Mouse (Mus musculus) c-Kit-negative CD71-positive TER-119-positive erythroid progenitor cells, embryonic 14.5 days (primary cell): ENCODE measurements around the gene Gm49395.

Experiments used
- DNase-seq: peaks from one replicate; pipeline ENCODE4 v3.0.0-alpha.2; 2013; ENCODE audit warnings: low read depth, low spot score

Gm49395 gene

DNA sequence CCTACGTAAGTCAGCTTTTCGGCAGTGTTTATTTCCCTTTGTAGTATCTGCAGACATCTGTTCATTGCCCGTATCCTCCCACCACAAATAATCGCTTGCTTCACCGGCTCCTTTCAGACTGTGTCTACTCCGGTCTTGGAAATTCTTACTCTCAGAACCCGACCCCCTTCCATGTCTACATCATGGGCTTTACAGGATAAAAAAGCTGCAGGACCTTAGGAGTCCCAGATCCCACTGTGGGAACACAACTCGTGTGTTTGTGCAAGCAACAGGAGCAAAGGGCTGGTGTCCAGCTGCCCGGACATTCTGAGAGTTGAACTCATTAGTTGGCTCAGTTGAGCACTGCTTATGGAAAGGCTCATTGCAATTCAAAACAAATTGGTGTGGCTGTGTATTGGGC is 46.9 kb downstream of the Gm49395 start:
- no peak for DNase-seq

DNA sequence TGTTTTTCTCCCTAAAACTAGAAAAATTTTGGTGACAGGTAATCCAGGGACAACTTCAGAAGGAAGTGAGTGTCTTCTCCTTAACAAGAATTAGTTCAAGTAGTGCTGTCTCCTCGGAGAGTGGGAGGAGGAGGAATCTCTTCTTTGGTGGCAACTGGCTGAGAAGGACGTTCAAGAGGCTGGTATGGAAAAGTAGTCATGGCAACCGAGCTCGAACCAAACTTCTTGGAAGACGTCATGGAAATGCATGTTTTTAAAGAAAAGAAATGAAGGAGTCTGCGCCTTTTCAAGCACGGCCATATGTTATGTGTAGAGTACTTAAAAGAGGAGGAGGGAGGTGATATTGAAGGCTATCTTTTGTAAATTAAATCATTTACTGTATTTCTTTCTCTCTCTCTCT is 49.2 kb downstream of the Gm49395 start:
- DNase-seq: no peak

DNA sequence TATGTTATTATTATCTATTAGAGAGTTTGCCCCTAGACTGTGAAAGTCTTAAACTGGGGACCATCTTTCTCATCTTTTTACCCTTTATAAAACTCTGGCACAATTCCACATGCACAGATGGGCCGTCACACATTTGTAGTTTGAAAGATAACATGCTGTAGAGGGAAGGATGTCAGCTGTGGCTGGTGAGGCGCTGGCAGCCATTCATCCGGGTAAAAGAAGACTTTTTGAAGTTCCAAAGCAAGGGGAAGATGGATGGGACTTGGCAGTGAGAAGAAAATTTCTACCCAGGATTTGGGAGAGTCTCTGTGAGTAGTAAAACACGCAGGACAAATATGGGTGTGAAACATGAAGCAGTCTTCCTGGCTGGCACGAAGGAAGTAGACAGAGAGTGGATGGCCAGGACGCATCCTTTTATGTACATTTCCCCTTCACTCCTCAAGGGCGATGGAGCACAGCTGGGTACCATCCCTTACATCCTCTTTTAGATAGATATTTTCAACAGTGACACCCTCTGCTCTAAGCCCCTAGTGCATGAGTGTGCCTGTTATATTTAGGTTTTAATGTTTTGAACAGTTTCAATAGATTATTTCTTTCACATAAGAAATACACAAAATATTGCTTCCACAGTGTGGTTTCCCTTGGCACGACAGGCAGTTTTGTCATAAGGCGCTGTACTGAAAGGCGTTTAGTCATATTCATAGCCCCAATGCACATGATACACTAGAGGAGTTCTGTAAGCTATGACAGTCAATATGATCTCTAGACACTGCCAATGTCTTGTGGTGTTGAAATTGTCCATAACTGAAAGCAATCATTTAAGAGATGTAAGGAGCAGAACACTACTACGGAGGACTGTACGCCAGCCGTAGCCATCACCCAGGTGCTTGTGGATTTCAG is 50.8 kb downstream of the Gm49395 start:
- no peak for DNase-seq

DNA sequence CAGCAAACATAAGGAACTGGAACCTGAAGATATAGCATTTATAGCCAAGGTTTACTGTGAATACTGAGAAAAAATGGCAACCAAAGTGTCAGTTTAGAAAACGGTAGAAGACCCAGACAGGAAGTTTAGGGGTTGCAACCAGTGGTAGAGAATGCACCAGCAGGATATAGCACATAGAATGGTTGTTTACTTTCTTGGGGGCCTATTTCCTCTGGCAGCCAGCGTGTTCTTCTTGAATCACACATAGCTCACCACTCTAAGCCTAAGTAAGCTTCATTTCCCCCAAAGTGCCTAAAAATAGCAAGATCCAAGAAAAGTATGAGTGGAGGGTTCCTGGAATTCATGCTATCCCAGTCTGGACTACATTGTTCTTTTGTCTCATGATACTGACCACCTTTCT is 59.1 kb downstream of the Gm49395 start:
- no peak for DNase-seq

DNA sequence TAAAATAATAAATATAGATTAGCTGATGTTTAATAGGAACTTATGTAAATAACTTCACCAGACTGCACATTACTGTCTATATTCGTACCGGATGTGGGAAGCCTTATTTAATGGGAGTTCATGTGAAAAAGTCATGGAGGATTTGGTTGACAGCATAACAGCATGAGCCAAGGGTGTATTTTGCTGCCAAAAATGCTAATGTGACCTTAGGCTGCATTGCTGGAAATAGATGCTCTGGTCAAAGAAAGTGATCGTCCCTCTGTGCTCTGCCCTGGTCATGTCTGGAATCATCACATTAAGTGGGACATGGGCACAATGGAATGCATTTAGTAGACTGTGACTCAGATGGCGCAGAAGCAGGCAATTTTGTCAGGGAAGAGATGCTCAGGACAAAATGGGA is 64.4 kb downstream of the Gm49395 start:
- no peak for DNase-seq

DNA sequence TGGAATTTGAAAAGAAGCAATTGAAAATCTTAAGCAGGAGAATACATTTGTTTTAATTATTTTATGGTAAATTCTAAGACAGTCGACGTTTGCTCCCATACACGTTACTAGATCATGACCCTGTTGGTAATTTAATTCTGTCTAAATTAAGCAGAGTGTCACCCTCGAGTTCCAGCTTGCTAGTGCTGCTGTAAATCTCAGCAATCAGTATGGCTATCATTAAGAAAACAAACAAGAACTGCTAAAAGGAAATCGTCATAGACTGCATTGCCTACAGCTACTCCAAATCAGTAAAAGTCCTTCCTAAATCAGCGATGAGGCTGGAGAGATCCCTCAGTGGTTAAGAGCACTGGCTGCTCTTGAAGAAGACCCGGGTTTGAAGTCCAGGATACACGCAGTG is 66.3 kb downstream of the Gm49395 start:
- DNase-seq: no peak

DNA sequence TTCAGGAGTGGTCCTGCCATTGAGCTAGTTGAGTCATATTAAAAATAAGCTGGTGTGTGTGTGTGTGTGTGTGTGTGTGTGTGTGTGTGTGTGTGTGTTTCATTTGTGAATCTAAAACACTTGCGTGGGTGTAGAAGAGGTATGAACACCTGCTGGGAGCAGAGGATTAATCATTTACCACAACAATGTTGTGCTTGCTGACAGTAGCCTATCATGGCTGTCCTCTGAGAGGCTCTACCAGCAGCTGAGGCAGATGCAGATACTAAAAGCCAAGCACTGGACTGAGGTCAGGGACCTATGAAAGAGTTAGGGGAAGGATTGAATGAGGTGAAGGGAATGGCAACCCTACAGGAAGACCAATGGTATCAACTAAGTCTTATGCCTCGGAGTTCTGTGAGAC is 68.6 kb downstream of the Gm49395 start:
- DNase-seq: no peak

DNA sequence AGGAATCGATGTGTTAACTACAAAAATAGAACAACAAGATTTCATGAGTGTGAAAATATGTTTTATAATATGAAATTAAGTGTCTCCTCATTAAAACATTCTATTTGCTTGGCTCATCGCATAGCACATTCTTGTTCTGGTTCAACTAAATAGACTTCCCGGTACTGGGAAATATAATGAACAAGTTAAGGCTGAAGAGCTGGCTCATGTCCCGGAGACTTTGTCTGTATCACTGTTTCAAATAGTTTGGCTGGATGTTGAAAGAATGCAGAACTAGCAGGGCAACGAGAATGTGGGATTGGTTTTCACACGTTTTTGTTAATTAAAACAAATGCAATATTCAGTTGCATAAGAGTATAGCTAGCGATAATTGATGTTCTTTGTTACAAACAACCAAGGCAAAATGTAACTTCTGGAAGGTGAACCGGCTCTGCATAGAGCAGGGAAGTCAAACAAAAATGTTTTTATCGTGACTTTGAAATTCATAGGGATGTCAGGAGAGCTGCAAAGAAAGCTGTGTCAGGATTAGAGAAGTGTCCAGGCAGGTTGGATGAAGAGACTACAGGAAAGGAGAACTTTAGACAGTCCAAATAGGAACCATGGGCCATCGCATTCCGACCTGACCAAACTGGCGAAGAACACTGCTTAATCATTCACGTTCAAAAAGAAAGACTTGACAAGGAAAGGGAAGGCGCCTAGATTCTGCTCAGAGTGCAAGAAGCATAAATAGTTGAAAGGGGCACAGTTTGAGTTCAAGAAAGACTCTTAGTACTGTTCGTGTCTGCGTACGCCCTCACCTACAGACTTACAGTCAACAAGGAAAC is 70.3 kb downstream of the Gm49395 start:
- DNase-seq: no peak

DNA sequence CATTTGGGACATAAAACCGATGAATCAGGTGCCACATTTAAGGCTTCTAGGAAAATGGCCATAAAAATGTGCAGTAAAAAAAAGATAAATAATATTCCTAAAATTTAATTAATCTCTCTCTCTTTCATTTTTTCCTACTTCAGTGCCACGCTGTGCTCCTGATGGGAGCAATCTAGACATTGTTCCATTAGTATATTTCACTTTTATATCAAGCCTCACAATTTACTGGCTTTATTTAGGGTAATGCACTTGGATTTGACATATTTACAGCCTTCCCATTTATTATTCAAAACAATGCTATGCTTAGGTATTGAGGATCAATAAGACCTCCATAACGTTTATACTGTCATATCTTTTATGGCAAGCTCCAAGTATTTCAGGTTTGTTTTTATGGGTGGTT is 76.3 kb downstream of the Gm49395 start:
- no peak for DNase-seq

DNA sequence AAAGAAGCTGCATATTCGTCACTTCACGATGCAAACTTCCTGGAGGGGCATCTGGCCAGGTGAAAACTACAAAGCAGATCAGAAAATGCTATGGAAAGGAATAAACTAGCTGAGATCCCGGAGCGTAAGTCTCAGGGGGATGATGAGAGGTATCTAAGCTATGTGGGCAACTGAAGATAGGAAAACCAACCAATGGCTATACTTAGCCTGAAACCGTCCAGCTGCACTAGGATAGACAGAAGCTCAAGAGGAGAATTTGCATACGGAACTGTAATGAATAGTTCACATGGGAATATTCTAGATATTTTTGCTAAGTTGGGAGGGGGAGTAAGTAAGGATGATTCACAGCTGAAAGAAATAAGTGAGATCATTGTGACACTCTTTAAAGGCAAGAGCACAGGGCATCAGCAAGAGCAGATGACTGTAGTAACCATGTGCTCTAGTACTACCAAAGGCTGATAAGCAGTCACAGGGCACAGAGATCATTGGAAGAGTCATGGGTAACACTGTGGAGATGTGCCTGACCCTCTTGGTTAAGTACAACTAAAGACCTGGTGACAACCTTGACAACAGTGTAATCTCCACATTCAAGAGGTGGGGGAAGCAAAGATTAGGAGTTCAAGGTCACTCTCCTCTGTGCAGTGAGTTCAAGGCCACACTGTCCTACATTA is 79.5 kb downstream of the Gm49395 start:
- DNase-seq: no peak

DNA sequence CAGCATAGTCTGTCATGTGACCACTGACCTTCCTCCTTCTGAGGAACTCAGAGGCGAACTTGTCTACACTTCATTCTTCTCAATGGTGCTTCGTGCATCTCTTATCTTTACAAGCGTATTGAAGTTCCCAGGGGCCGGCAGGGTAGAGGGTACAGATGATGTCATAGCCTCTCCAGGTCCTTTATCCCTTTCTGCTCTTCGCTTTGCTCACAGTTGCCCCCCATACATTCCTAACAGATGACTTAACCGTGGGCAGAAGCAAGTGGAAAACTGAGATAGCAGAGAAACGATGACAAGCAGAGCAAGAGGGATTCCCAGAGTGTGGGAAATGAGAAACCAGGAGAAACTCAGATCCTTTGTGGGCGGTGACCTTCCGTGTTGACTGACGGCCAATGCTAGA is 80.3 kb downstream of the Gm49395 start:
- no peak for DNase-seq

DNA sequence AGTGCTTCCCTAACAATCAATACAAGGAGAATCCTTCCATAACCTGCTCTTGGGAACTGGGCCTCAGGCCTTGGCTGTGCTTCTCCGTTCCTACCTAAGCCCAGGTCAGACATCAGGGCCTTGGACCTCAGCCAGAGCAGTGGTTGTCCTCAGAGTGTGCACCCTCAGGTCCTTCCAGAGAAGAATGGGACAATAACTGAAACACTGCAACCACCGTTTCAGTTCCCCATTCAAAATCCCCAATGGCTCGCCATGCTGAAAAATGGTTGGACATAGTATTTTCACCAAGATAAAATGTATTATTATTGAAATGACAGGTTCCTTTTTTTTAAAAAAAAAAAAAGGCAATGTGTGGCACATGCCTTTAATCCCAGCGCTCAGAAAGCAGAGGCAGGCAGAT is 81.0 kb downstream of the Gm49395 start:
- no peak for DNase-seq

DNA sequence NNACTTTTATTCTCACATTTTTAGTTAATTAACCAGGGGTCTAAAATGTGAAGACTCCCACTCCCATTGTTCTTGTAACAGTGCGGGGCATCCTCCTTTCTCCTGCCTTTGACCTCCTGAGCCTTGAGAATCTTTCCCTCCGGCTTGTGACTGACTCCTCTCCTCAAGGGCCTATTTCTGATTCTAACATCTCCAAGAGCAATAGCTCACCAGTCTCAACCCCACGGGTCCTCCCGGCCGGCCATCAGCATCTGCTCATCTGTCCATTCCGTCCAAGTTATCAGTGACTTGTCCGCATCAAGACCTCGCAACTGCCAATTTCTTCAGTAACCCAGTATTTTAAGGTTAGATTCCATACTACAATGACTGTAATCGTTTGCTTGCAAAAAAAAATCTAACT is 84.2 kb downstream of the Gm49395 start:
- no peak for DNase-seq

DNA sequence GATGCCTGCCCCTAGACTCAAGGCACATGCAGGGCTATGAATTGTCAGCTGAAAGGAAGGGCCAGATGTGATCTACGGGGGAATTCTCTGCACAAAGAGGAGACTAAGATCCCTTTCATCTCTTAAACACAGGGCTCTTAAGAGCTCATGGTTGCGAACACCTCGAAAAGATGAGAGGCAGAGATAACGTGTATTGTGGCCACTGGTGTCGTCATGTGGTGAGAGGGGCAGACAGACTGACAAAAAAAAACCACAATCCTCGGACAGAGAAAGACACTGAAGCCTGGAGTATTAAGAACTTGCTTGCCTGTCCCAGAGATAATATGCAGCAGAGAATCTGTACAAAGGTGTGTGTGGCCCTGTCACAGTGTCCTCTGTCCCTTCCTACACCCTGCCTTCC is 90.2 kb downstream of the Gm49395 start:
- no peak for DNase-seq

DNA sequence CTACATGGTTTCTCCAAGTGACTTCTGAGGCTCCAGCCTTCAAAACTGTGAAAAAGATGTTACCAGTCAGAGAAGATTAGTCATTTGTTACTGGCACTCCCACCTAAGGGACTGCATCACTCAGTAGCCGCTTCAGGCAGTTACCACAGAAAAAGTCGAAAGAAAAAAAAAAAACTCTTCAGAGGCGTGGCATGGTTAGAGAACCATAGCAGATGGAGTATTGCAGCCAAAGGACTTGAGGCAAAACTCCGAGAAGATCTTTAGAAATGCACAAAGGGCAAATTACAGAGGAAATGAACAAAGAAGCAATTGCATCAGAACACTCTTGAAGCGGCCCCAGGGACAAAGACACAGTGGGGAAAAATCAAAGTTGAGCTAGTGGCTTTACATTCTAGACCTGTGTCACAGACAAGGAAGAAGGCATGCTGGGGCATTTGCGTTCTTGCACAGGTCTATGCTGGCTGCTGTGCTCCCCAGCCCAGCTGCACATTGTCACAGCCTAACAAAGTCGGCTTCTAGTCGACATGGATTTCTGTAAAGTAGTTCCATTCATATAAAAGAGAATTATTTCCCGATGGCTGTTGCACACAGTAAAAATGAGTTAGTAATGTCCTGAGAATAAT is 95.4 kb downstream of the Gm49395 start:
- no peak for DNase-seq

DNA sequence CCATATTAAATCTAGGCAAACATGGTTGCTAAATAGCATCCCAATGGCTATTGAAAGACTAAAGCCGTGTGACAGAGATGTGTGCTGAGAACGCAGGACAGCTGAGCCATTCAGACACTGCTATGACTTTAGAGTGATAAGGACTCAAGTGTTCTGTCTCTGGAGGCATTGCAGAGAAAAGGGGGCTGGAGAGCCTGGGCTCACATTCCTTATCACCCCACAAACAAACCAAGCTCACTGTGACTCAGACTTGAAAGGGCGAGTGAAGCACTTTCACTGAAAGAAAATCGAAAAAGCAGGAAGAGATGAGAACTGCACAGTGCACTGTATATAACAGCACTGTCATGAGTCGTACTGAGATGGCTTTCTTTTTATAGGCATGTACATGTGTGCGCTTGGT is 96.4 kb downstream of the Gm49395 start:
- no peak for DNase-seq

DNA sequence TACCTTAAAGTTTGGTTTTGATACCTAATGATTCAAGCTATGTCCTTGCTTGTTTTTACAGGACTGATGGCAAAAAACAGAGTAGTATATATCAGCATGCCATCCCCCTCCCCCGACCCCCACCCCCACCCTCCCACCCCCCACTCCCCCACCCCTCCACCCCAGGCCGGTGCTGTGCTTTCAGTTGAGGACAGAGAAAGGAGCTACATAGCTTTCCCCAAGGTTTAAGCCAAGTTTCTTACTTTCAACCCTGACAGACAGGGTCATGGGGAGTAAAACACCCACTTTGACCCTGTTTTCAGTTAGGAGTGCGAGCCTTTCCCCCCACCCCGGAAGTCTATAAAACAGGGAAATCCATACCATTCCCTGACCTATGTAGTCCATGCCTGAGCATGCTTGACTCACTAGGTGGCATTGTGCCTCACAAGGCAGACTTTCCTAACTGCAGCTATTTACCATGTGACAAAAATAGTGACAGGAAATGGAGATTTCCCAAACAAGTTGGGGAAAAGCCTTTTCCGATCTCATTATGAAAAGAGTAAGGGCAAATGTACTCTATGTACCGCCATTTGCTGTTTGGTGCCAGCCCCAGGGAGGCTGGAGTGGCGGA is 98.2 kb downstream of the Gm49395 start:
- DNase-seq: no peak

DNA sequence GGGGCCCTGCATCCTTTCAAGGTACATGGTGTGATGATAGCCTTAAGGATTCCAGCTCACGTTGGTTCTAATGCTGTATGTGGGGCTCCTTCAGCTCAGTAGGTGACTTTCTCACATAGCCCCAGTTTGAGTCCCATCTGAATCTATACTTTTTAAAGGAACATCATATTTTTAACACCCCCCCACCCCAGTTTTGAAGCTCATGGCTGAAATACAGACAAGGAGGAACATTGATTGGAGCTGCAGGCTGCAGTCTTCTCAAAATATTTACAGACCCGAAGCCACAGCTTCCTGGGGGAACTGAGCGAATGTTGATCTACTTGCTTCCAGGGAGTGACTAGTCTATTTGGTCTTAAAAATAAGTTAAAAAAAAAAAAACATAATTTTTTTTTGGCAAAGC is 98.9 kb downstream of the Gm49395 start:
- no peak for DNase-seq

DNA sequence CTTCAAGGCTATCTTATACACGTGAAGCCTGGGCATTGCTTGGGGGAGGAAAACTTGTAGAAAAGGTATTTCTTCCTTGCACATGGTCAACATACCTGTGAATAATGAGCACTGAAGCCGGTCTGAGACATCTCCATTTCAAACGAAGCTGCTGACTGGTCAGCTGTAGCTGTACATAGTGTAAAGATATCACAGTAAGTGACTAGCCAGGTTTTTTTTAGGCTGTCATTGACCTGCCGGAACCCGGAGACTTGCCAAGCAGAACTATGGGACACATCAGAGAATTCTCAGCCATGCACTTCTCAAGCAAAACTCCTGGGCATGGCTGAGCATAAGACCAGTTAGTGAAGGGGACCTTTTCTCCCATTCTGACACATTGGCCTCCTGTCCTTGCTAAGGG is 99.6 kb downstream of the Gm49395 start:
- no peak for DNase-seq

DNA sequence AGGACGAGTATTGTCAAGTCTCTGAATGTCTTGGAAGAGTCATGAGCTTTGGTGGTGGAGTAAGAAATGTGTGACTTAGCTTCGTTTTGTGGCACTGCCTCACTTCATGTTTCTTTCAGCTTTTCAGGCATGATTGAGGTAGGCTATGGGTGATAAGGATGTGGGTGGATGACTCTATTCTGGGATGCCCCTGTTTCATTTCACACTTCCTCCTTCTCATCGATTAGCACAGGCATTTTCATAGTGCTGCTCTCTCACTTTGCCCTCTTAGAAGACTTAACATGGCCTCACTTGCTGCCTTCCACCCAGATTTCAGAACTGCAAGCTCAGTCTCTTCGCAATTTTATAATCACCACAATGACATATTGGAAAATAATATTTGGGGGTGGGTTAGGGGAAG is 102.1 kb downstream of the Gm49395 start:
- DNase-seq: no peak

DNA sequence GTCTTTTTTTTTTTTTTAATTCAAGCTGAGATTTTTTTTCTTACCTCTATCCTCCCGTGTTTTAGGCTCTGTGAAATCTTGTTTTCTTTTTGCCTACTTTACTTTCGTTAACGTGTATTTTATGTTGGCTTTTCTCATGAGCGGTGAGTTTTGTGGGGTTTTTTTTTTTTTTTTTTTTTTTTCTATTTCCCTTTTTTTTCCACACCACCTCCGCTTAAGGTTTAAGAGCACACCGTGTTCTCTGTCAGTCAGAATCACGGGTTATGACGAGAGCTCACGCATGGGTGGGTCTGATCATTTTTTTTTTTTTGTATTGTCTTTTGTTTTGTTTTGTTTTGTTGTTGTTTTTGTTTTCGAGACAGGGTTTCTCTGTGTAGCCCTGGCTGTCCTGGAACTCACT is 103.6 kb downstream of the Gm49395 start:
- no peak for DNase-seq
